9 mouse cellular contexts compared by ENCODE assay signal in genomic region chr6:53573711-53574065, GRCm38 (mm10).
DNase-seq lines count a peak whose midpoint lies in the region; ATAC-seq and TF ChIP-seq lines count a peak whose summit lies in the region.
"Had no signal": no experiment of that assay in that cellular context is flagged by ENCODE, and none has a peak within 500 bp of the region (broad histone marks: within the 10 kb centered on the region; RNA-seq: fewer than 3 reads in every experiment).

No protein-coding gene starts in this region.

- WGBS in heart, embryonic 13.5 days = 0% methylated on average over 6 of the region's 6 CpGs
- 4% methylated on average over 5 of the region's 6 CpGs for WGBS in hindbrain, embryonic 15.5 days
- WGBS in midbrain, postnatal 0 days = 2% methylated on average over 6 of the region's 6 CpGs

- TF ChIP-seq CTCF in midbrain, postnatal 0 days (IDR thresholded peaks at IDR 0.05) = no peak

- peak overlapping the region; percentile 96 for H3K27ac ChIP-seq in heart, embryonic 13.5 days (replicated peaks)
- H3K27ac ChIP-seq in hindbrain, embryonic 15.5 days (replicated peaks) = peak overlapping the region; percentile 78; the same call in 1 of the 2 replicates
- peak overlapping the region; percentile 18; the same call in 1 of the 2 replicates for H3K27ac ChIP-seq in midbrain, postnatal 0 days (ENCODE audit: low read depth, low read length)

- no peak for DNase-seq in heart, adult 11 months
- DNase-seq in embryo, embryonic 10.5 days (ENCODE audit: low spot score) = peak; percentile 73
- DNase-seq in midbrain, postnatal 0 days (ENCODE audit: low spot score) = peak; percentile 38
- no peak for DNase-seq in adrenal gland, postnatal 10 days
- DNase-seq in gastrocnemius, postnatal 4 days (ENCODE audit: low spot score in 2 of 2) = no peak
- no peak for DNase-seq in ovary, postnatal 36 days (ENCODE audit: low spot score)
- DNase-seq: thymus, postnatal 14 days had no signal

- peaks cover 76% of the 10 kb centered on the region for H3K4me1 ChIP-seq in heart, embryonic 13.5 days
- H3K4me1 ChIP-seq in hindbrain, embryonic 15.5 days (replicated peaks) = peaks cover 30% of the 10 kb centered on the region
- H3K4me1 ChIP-seq in midbrain, postnatal 0 days (ENCODE audit: insufficient read depth, low read length) = no peaks in the 10 kb centered on the region

- no peaks in the 10 kb centered on the region for H3K9me3 ChIP-seq in heart, embryonic 13.5 days
- H3K9me3 ChIP-seq in hindbrain, embryonic 15.5 days = no peaks in the 10 kb centered on the region
- H3K9me3 ChIP-seq in midbrain, postnatal 0 days (ENCODE audit: low read length) = no peaks in the 10 kb centered on the region

- ATAC-seq in heart, embryonic 13.5 days (ENCODE audit: extremely low read depth, insufficient number of reproducible peaks, low FRiP score, low TSS enrichment) = no peak
- ATAC-seq in hindbrain, embryonic 15.5 days (ENCODE audit: low FRiP score, low read depth) = no peak
- ATAC-seq in midbrain, postnatal 0 days (ENCODE audit: low FRiP score) = peak; percentile 55; the same call in 1 of the 2 replicates

- no peaks in the 10 kb centered on the region for H3K36me3 ChIP-seq in heart, embryonic 13.5 days
- no peaks in the 10 kb centered on the region for H3K36me3 ChIP-seq in hindbrain, embryonic 15.5 days
- no peaks in the 10 kb centered on the region for H3K36me3 ChIP-seq in midbrain, postnatal 0 days (ENCODE audit: insufficient read depth, low read length)

- peak overlapping the region; percentile 78 for H3K4me2 ChIP-seq in heart, embryonic 13.5 days
- H3K4me2 ChIP-seq in hindbrain, embryonic 15.5 days = peak overlapping the region; percentile 51
- H3K4me2 ChIP-seq in midbrain, postnatal 0 days (ENCODE audit: low read depth, low read length, poor library complexity, severe bottlenecking) = peak overlapping the region; percentile 42

- H3K27me3 ChIP-seq in heart, embryonic 13.5 days (replicated peaks) = no peaks in the 10 kb centered on the region
- H3K27me3 ChIP-seq in hindbrain, embryonic 15.5 days = no peaks in the 10 kb centered on the region
- H3K27me3 ChIP-seq in midbrain, postnatal 0 days (ENCODE audit: insufficient read depth, low read length) = peaks cover 4% of the 10 kb centered on the region; the same call in 1 of the 2 replicates

- H3K4me3 ChIP-seq in heart, embryonic 13.5 days = peak overlapping the region; percentile 58
- peak overlapping the region; percentile 35 for H3K4me3 ChIP-seq in hindbrain, embryonic 15.5 days
- H3K4me3 ChIP-seq in midbrain, postnatal 0 days (ENCODE audit: low read depth, low read length) = peak overlapping the region; percentile 26; the same call in 1 of the 2 replicates

- H3K9ac ChIP-seq in heart, embryonic 13.5 days = peak overlapping the region; percentile 86
- peak overlapping the region; percentile 29; the same call in 1 of the 2 replicates for H3K9ac ChIP-seq in hindbrain, embryonic 15.5 days
- H3K9ac ChIP-seq in midbrain, postnatal 0 days (replicated peaks; ENCODE audit: low read length, poor library complexity, severe bottlenecking) = no peak overlapping the region; the same call in 1 of the 2 replicates

Comparison
In these comparisons a context has a peak if more than half of its experiments do, and no peak if none do; other contexts are left out.
1. H3K27ac ChIP-seq: peak in every context shown above with its lines; median percentile 96 in heart, embryonic 13.5 days; 78 in hindbrain, embryonic 15.5 days; 18 in midbrain, postnatal 0 days.
2. DNase-seq: peak in embryo, embryonic 10.5 days (single experiment) and midbrain, postnatal 0 days (single experiment); none in heart, adult 11 months (single experiment), adrenal gland, postnatal 10 days (single experiment), gastrocnemius, postnatal 4 days (0 of 2) and ovary, postnatal 36 days (single experiment).
3. Peak in every context shown above with its lines, with median percentiles within 50 percentile points of each other: H3K4me2 ChIP-seq and H3K4me3 ChIP-seq.